Mouse (Mus musculus): ENCODE data around the gene She.

The She gene

DNA sequence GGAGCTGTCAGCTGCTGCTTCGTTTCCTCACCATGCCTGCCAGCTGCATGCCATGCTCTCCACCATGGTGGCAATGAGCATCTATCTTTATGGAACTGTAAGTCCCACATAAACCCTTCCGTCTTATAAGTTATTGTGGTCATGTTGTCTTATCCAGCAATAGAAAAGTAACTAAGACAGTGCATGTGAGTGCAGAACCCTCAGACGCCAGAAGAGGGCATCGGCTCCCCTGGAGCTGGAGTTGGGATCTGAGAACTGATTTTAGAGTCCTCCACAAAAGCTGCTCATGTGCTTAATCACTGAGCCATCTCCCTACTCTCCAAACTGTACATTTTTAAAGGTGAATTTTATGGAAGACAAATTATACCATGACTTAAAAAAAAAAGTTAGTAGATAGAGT lies 14.1 kb upstream of the She start:
- DNase-seq (ENCODE audit: low spot score) = no peak

DNA sequence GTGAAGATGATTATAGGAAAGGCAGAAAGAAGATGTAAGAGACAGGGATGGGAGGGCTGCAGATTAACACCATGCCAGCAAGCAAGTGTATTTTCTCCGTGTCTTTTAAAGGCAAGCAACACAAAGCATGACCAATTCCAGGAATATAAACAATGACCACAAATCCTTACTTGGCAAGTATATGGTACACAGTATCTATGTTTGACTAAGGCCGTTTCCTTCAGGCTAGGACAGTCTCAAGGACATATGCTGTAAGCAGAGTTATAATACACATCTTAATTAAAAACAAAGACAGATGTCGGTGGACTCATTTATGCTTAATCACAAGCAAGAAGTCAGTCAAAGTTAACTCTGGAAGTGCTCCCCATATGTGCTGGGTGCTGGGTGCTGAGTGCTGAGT lies 12.6 kb upstream of the She start:
- no peak for DNase-seq (ENCODE audit: low spot score)

DNA sequence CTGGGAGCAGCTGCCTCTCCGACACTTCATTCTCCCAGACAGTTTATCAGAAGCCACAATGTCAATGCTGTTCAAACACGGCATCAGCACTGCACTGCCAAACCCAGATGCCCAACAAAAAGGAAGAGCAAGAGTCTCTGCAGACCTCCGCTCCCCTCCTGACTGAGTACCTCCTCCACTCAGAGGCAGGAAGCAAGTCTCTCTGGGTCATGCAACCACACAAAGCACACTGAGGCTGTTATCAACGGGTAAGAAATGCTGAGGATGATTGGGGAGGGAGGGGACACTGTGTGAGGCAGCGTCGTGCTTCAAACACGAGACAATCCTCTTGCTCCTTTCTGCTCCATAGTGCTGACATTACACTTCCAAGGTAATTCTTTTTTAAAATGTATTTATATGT lies 11.3 kb upstream of the She start:
- DNase-seq (ENCODE audit: low spot score) = no peak

DNA sequence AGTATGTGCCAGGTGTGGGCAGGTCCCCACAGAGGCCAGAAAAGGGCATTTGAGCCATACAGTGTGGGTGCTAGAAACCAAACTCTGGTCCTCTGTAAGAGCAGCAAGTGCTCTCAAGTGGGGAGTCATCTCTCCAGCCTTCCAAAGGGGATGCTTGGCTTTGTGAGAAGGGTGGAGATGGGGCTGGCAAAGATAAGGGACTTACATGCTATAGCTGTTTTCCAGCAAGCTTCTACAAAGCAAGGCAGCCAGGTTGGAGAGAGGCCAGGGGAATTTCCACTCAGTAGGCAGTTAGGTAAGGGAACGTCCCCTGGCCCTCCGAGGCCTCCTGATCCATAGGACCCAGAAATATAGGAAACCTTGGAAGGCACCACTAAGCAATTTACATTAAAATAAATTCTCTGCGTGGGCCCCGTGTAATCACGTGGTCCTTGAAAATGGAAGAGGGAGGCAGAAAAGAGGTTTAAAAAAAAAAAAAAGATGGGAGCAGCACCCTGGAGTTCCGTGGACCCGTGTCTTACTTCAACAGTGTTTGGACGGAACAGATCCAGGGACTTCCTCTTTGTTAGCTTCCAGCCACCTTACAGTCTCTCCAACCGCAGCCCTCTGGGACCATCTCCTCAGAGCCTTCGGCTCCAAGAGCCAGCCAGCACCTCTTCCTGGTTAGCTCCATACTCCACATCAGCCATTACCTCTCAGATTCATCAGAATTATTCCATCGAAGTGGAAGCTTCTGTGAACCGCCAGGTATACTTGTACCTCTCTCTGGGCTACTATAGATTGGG lies 10.7 kb upstream of the She start:
- DNase-seq (ENCODE audit: low spot score) = no peak

DNA sequence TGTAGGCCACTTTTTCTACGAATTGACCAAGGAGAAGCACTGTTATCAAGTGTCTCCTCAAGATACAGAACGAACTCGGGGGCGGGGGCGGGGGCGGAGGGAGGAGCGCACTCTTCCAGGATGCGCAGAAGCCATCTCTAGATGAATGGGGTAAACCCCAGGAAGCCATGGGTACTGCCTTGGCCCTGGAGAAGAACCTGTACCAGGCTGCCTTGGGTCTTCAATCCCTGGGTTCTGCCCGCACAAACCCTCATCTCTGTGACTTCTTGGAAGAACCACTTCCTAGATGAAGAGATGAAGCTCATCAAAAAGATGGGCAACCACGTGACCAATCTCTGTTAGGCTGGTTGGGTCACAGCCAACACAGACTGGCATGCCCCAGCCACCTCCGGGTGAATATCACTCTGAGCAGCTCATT lies 10.1 kb upstream of the She start:
- no peak for DNase-seq (ENCODE audit: low spot score)

DNA sequence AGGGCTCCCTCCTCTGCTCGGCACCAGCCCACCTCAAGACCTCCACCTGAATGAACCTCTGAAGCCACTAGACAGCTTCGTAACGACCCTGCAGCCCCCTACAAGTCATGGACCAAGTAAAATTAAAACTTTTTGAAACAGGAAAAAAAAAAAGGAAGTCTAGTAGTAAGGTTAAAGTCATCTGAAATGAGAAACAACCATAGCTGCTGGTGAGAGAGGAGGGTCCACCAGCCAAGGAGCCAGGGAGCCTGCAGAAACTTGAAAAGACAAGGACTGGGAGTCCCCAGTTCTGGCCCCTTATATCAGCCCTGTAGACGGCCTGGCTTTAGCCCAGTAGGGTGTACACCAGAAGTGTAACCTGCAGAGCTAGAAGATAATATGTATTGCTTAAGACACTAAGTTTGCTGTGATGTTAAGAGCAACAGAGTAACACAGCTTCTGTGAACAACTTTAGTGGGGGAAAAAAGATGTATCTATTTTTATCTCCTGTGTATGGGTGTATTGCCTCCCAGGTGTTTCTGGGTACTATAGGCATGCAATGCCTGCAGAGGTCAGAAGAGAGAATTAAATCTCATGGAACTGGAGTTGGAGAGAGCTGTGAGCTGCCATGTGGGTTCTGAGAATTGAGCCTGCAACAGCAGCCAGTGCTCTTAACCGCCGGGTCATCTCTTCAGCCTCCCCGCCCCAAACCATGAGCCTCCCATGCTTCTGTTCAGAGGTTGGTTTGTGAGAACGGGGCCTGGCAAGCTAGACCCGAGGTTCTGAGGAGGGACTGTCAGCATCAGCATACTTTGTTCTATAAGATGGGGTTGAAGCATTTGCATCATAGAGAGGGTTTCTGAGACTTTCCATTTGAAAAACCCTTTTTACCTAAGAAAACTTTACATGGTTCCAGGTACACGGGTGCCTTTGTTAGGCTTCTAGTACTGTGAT lies 9.4 kb upstream of the She start:
- DNase-seq (ENCODE audit: low spot score) = no peak

DNA sequence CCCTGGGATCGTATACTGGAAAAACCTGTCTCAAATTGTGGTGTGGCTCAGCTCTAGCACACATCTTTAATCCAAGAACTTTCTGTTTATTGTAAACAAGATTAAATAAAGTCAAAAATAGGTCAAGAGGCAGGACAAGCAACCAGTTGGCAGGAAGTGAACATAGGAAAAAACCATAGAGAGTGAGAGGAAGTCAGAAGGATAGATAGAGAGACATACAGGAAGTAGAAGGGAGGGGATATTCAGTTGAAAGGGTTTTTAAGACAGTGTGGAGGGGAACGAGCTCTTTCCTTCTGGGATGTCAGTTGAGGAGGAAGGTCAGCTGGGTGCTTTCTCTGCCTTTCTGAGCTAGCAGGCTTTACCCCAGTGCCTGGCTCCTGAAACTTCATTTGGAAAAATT lies 7.6 kb upstream of the She start:
- no peak for DNase-seq (ENCODE audit: low spot score)

DNA sequence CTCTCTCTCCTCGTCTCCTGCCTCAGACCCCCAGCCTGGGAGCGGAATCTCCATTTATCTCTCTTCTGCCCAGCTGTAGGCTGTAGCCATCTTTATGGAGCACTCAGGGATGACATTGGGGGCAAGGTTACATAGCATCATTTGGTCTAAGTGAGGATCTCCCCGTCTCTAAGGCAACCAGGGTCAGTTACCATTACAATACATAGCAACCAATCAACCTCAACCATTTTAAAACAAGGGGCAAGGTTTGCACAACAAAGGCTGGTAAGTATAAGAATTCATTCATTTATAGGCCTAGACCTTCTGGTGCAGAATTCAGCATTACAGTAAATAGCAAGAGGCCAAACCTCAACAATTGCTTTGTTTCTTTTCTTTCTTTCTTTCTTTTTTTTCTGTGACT lies 4.9 kb upstream of the She start:
- no peak for DNase-seq (ENCODE audit: low spot score)

DNA sequence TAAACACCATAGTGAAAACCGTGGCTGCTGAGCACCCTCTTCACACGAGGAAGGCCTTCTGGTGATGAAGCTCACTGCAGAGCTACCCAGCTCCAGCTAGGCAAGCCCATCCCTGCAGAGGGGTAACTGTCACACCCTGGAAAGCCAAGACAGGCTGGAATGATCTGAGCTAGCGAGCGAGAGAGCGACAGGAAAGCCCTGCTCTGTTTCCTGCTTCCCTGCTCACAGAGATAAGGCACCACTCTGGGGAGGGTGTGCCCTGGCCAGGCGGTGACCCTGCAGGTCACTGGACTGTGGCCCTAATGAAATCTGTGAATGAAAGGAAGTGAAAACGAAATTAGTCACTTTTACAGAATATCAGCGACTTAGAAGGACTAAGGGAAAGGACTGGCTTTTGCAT lies 4.2 kb downstream of the She start:
- DNase-seq (ENCODE audit: low spot score) = peak; percentile 34

DNA sequence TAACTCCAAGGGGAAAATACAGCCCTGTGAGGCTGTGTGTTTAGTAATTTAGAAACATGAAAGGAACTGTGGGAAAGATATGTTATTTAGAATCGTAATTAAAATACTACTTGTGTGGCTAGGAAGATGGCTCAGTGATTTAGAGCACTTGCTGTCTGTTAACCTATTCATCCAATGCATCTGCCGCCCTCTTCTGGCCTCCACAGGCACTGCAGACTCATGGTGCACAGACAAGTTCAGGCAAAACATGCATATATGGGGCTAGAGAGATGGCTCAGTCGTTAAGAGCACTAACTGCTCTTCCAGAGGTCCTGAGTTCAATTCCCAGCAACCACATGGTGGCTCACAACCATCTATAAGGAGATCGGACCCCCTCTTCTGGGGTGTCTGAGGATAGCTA lies 11.1 kb downstream of the She start:
- peak; percentile 45 for DNase-seq (ENCODE audit: low spot score)

DNA sequence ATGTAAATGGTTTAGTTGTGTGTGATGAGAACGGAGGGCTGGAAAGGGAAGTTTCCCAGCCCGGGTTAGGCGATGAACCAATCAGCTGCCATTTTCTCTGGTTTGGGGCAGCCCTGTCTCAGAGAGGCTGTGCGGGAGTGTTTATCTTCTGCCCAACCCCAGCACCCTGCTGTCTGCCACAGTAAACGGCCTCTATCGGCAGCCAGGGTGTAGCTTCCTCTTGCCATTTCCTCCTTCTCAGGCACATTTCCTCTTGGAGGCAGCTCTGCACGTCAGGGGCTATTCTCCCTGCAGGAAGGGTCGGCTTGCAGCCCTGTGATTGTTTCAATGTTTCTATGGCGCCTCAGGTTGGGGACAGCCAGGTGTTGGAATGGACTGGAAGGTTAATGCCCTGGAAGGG lies 12.0 kb downstream of the She start:
- DNase-seq (ENCODE audit: low spot score) = no peak

DNA sequence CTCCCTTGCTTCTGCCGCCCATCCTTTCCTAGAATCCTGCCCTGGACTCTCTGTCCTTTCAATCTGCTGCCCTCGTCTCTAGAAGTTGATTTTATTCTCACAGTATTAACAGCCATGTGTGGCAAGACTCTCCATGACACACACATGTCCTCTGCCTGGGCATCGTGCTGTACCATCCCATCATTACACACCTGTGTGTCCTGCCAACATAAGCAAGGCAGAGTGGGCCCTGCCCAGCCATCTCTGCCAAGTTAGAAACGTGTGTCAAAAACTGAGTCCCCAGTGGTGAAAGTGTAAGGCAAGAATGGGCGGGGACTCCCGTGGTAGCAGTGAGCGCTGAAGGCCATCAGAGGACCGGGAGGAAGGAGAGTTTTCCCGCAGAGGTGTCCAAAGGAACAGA lies 14.6 kb downstream of the She start:
- DNase-seq (ENCODE audit: low spot score) = no peak

DNA sequence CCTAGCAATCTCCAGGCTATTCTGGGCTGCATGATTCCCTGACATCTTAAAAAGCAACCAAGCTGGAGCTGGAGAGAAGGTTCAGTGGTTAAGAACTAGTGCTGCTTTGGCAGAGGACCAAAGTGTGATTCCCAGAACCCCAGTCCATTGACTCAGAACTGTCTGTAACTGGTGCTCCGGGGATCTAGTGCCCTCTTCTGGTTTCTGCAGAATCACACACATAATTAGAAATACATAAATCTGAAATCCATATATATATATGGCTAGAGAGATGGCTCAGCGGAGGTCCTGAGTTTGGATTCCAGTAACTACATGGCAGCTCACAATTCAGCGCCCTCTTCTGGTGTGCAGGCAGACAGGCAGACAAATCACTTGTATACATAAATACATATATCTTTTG lies 16.0 kb downstream of the She start:
- no peak for DNase-seq (ENCODE audit: low spot score)

DNA sequence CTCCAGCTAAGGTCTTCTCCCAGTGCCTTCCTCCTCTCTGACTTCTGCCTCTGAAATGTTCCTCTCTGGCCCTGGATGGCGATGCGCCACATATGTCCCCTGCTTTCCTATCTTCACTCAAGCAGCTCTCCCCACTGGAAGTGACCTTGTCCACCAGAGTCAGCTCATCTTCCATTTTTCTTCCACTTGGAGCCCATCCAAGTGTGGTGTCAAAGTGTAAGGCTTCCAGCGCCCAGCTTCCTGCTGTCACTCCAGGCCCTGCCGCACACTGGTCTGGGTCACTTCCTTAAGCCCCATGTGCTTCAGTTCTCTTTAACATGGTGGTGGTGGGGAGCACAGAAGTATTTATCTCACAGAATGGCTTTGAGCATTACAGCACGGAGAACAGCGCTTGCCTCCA lies 16.4 kb downstream of the She start:
- no peak for DNase-seq (ENCODE audit: low spot score)

DNA sequence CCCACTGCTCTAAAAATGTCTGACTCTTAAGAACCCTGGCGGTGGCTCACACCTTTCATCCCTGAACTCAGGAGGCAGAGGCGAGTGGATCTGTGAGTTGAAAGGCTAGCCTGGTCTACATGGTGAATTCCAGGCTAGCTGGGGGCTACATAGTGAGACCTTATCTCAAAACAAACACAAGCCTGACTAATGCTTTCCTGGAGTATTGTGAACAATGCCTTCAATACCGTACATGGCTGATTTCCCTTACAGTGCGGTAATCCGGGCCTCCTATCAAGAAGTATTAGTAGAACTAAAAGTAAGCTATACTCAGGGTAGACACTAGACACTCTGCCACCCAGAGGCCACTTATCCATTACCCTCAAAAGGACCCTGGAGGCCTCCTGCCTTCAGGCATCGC lies 16.9 kb downstream of the She start:
- no peak for DNase-seq (ENCODE audit: low spot score)

DNA sequence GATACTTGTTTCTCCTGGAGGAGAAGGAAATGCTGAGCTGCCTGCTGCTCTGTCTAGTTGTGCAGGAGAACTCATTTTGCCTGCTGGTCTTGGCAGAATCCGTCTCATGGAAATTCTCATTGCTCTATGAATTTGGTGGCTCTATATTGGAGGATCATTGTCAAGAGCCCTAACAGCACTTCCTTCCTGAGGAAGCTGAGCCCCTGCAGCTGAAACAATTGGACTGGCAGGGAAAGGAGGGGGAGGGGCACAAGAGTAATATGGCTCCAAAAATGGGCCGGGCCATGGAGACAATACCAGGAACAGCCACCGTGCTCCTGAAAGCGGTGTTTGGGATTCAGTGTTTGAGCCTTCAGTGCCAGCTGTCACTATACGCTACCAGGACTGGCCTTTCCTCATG lies 22.6 kb downstream of the She start:
- no peak for DNase-seq (ENCODE audit: low spot score)

DNA sequence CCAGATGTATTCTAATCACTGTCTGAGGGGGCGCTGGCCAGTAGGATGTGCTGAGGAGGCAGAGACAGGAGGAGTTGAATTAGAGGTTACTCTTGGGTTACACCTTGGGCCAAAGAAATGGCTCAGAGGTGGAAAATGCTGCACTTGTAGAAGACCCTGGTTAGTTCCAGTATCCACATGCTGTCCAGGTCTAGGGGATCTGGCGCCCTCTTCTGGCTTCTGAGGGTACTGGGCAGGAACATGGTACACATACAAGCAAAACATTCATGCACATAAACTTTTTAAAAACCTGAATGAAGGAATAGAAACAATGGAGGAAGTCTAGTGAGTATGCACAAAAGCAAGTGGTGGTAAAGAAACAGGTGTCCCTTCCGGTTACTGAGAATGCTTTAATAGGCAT lies 26.2 kb downstream of the She start:
- DNase-seq (ENCODE audit: low spot score) = no peak

DNA sequence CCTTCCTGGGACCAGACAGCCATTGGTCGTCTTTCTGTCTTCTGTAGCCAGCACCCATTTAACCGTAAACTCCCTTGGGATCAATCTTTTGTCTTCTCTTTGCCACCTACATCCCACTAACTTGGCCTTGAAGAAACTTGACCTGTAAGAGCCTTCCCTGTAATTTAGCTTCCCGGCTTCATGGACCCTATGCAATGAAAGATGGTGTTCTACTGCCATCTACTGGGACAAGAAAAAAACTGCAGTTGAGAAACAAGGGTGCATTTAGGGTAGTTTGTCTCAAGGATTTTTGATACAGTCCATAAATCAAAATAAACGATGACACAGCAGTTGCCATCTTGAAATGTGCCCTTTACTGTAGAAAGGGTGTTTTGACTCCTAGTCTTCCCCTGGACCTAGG lies 27.0 kb downstream of the She start:
- peak; percentile 86 for DNase-seq (ENCODE audit: low spot score)

DNA sequence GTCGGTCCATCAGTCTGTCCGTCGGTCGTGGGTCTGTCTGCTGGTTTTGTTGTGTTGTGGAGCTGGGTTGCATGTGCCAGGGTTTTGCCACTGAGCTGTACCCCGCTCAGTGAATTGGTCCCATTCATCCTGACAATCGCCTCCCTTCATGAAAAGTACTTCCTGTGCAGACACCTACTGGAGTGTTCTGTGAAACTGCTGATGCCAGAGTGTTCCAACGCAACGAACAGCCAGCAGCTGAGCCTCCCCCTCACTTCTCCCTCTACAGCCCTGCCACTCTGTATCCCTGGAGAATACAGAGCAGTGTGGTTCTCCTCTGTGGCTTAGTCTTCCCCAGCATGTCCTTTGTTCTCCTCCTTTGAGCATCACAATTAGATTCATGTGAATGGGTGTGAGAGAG lies 27.7 kb downstream of the She start:
- peak; percentile 21 for DNase-seq (ENCODE audit: low spot score)

DNA sequence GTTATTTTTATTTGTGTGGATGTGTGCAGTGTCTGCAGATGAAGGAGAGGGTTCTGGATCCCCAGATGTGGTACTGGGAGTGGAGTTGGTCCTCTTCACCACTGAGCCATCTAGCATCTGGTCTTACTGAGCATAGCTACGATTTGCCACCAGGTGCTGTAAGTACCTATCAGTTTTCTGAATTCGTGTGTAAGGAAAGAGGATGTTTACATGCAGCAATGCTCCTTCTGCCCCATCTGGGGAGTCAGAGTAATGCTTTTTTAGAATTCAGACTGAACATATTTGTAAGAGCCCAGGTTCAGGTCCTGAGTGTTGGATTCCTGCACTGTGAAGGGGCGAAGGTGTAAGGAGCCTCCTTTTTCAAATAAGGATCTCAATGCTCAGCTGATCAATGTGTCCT lies 28.8 kb downstream of the She start:
- DNase-seq (ENCODE audit: low spot score) = no peak

DNA sequence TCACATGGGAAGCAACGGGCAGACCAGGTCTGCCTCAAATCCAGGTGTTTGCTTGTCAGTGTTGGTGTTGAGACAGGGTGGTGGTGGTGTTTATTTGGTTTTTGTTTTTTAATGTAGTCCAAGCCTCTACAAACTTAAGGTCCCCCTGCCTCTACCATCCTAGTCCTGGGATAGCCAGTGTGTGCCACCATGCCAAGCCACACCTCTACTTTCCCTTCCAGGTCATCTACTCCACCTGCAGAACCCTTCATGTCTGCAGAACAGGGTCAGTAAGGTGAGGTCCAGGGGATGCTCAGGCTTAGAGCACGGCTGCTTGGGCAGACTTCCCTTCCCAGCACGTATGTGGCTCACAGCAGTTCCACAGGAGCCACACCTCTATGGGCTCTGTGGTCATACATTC lies 29.2 kb downstream of the She start:
- no peak for DNase-seq (ENCODE audit: low spot score)

DNA sequence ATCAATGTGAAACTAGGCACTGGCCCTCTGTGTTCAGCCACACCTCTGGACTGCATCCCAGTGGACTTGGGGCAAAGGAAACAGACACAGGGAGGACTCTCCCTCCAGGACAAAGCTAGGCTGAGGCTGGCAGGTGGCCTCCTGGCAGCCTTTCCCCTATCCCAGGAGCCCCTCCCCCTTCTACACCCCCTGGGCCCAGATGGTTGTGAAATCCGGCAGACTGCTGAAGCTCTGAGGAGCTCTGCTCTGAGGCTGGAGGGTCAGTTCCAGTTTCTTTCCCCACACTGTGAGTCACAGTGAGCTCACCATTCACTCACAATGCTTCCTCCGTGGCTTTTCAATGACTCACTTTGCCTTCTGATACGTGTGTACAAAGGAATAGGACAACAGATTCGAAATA lies 29.9 kb downstream of the She start:
- peak; percentile 81 for DNase-seq (ENCODE audit: low spot score)

DNA sequence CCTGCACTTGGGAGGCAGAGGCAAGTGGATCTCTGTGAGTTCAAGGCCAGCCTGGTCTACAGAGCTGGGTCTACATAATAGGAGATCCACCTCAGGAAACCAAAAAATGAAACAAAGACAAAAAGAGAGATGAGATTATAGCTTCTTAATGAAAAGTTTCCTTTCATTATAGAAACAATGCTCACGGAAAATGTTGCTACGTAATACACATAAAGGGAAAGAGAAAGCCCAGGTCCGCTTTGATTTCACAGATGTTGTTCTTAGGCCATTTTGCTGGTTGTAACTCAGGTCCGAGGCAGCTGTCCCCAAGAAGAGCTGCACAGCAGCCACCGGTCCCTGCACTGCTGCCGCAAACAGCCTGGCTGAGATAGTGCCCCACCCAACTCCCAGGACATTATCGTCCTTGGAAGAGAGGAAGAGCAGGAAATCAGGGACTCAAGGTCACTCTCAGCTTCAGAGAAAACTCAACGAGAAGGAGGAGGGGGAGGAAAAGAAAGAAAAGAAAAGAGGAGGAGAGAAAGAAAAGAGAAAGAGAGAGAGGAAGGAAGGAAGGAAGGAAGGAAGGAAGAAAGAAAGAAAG lies 31.1 kb downstream of the She start:
- no peak for DNase-seq (ENCODE audit: low spot score)
